Mouse (Mus musculus) intestine, embryonic 15.5 days (tissue): ENCODE measurements around the gene Ufc1. TPM values are rescaled to one million over a fixed set of nuclear protein-coding genes. Genes with fewer than 3 reads are reported as not detected.
A peak's percentile ranks its signal among the peaks of the same experiment; 100 is the strongest.

Experiments
- ATAC-seq: fragments of 200-750 bp; cut with Nextera tagmentation; 2 replicates; pipeline ENCODE4 v1.8.0; 2017; ENCODE audit warnings: moderate TSS enrichment, moderate library complexity
- H3K27ac ChIP-seq: fragments of 300-500 bp; sonication (generic); 2 replicates; pipeline ENCODE4 v1.5.1; 2015; ENCODE audit warnings: mild to moderate bottlenecking, inconsistent platforms
- H3K27me3 ChIP-seq: fragments of 300-500 bp; sonication (generic); replicated peaks from 2 replicates; pipeline ENCODE4 v1.6.1; 2015; ENCODE audit warnings: inconsistent platforms
- H3K36me3 ChIP-seq: fragments of 300-500 bp; sonication (generic); 2 replicates; pipeline ENCODE4 v1.6.1; 2015; ENCODE audit warnings: inconsistent platforms
- H3K4me1 ChIP-seq: fragments of 300-500 bp; sonication (generic); replicated peaks from 2 replicates; pipeline ENCODE4 v1.6.1; 2015; ENCODE audit warnings: inconsistent platforms
- H3K4me2 ChIP-seq: fragments of 300-500 bp; sonication (generic); replicated peaks from 2 replicates; pipeline ENCODE4 v1.6.1; 2015; ENCODE audit warnings: mild to moderate bottlenecking, inconsistent platforms
- H3K4me3 ChIP-seq: fragments of 300-500 bp; sonication (generic); replicated peaks from 2 replicates; pipeline ENCODE4 v1.5.1; 2015; ENCODE audit warnings: inconsistent platforms
- H3K9ac ChIP-seq: fragments of 300-500 bp; sonication (generic); 2 replicates; pipeline ENCODE4 v1.6.1; 2015; ENCODE audit warnings: inconsistent platforms
- H3K9me3 ChIP-seq: fragments of 300-500 bp; sonication (generic); 2 replicates; pipeline ENCODE4 v1.6.1; 2016; ENCODE audit warnings: inconsistent platforms
- WGBS: fragments of 180-500 bp; shearing (Covaris S2); methylation state at CpG from one replicate; pipeline ENCODE4 v1.1.7; 2015; 5-methylcytosine and 5-hydroxymethylcytosine counted together
- polyA plus RNA-seq: library from polyadenylated mRNA; unstranded; fragments of >200 nt; fragmentation: Nextera tagmentation; extraction: Ambion mirVana; gene quantifications from 2 replicates; pipeline ENCODE4 v1.2.1, GENCODE M21; 2015

Gene Ufc1
- polyA plus RNA-seq, 1 experiment from 2014 or later, result 108 TPM

- Histone ChIP-seq H3K4me3 (no peak overlapping the region), H3K9me3 (no peaks in the 10 kb centered on the region), H3K36me3 (peaks cover 27% of the 10 kb centered on the region), H3K4me2 (peak overlapping the region; percentile 6; the same call in 1 of the 2 replicates), H3K9ac (no peak overlapping the region), H3K4me1 (peaks cover 33% of the 10 kb centered on the region), H3K27me3 (no peaks in the 10 kb centered on the region), H3K27ac (no peak overlapping the region)
- ATAC-seq, result no peak
- WGBS, result 91% methylated on average over 15 of the region's 15 CpGs
These were observed 10.3 kb downstream of the Ufc1 start for GRCm38 (mm10) chr1:171284491-171284890.

DNA sequence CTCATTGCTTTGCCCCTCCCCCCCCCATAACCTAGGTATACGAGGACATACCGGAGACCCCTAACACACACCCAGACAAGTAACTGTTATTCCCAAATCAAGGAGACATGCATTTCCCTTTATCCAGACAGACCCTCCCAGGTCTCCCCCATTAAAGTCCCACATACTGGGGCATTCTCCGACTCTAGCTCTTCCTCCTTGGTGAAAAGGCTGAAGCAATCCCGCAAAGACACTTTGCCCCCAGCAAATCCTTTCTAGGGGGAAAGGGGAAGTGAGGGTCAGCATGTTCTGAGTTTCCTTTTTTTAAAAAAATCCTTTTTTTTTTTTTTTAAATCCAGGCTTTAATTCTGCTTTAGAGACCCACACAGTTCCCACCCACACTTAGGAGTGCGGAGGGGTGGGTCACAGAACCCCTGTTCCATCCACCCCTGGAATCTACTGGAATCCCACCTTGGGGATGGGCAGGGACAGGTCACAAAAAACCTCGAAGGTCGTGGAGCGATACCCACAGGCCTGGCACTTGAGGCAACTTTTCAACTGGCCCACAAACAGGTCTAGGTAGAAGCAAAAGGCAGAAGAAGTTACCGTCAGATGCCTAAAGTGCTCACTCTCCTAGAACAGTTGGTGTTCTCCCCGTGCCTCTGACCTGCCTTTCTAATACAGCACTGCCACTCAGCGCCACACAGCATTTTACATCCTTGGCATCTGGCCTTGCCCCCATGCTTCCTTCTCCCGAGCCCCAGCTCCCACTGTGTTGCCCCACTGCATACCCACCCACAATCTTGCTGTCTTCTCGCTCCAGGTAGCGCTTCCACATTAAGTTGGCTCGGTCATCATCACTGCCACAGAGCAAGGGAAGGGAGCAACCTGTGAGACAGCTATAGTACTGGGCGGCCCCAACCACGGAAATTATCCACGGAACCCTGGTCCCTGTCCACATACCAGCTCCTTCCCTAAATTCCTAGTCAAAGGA, 11.3 kb downstream of the Ufc1 start:
- Histone ChIP-seq H3K4me1 (peaks cover 36% of the 10 kb centered on the region), H3K4me2 (no peak overlapping the region), H3K9me3 (no peaks in the 10 kb centered on the region), H3K9ac (no peak overlapping the region), H3K36me3 (peaks cover 18% of the 10 kb centered on the region; the same call in 1 of the 2 replicates), H3K27me3 (no peaks in the 10 kb centered on the region), H3K4me3 (no peak overlapping the region), H3K27ac (no peak overlapping the region)
- no peak for ATAC-seq
- WGBS, result 92% methylated on average over 18 of the region's 18 CpGs

- ATAC-seq, result no peak
- 0 out of 2 replicates have a peak overlapping the region, but pooled peaks have one; percentile 89 for H3K27ac ChIP-seq
- peaks cover 18% of the 10 kb centered on the region; the same call in 1 of the 2 replicates for H3K36me3 ChIP-seq
- H3K27me3 ChIP-seq, result no peaks in the 10 kb centered on the region
- peak overlapping the region; percentile 87; the same call in 1 of the 2 replicates for H3K4me2 ChIP-seq
- no peaks in the 10 kb centered on the region for H3K9me3 ChIP-seq
- H3K4me1 ChIP-seq, result peaks cover 32% of the 10 kb centered on the region
- H3K9ac ChIP-seq, result no peak overlapping the region
- 76% methylated on average over 18 of the region's 18 CpGs for WGBS
- H3K4me3 ChIP-seq, result no peak overlapping the region
These were observed 12.6 kb downstream of the Ufc1 start for GRCm38 (mm10) chr1:171282086-171282805.

GRCm38 (mm10) chr1:171281528-171281923, 13.3 kb downstream of the Ufc1 start:
- Histone ChIP-seq H3K9me3 (no peaks in the 10 kb centered on the region), H3K27ac (peak overlapping the region; percentile 89), H3K9ac (peak overlapping the region; percentile 63), H3K4me3 (peak overlapping the region; percentile 58), H3K4me2 (peak overlapping the region; percentile 87), H3K27me3 (no peaks in the 10 kb centered on the region), H3K4me1 (peaks cover 28% of the 10 kb centered on the region), H3K36me3 (peaks cover 18% of the 10 kb centered on the region; the same call in 1 of the 2 replicates)
- 1% methylated on average over 10 of the region's 10 CpGs for WGBS
- peak; percentile 56 for ATAC-seq

DNA sequence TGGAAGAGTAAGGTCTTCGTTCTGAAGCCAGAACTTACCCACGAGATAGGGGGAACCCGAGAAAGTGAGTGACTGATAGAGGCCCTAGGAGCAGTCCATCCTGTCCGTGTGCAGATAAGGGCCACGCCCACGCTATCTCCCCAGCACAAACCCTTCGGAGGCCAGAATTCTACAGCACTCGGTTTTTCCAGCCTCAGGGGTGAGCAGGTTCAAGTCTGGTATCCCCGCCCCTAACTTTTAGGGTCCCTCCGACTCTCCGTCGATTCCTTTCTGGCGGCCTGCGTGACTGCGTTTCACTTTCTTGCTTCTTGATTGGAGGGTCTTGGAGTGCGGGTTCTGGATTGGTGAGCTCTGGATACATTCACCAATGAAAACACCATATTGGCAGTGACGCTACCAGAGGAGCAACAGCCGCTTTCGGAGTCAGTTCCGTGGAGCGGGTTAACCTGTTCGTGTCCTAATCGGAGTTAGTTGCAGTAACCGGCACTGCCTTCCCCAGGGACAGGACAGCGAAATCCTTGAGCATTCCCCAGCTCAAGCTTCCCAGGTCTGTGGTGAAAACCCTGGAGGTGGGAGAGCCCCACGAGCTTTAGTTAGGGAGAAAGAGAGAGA, 13.8 kb downstream of the Ufc1 start, which contains the start of gene Ppox:
Gene Ppox, minus strand, starts transcription at position 271 of the 612 bp plus-strand sequence.
- Histone ChIP-seq H3K4me3 (peak within 1 kb of the TSS; percentile 58), H3K27me3 (no peaks in the 10 kb centered on the region), H3K36me3 (peaks cover 21% of the 10 kb centered on the region), H3K9me3 (no peaks in the 10 kb centered on the region), H3K27ac (peak within 1 kb of the TSS; percentile 89), H3K9ac (peak within 1 kb of the TSS; percentile 63), H3K4me2 (peak within 1 kb of the TSS; percentile 87), H3K4me1 (peaks cover 23% of the 10 kb centered on the region)
- 0% methylated on average over 26 of the region's 26 CpGs for WGBS
- ATAC-seq, result peak; percentile 97

- ATAC-seq, result peak; percentile 49
- peak overlapping the region; percentile 87 for H3K4me2 ChIP-seq
- peaks cover 21% of the 10 kb centered on the region for H3K4me1 ChIP-seq
- peak overlapping the region; percentile 58 for H3K4me3 ChIP-seq
- H3K36me3 ChIP-seq, result peaks cover 22% of the 10 kb centered on the region
- WGBS, result 1% methylated on average over 25 of the region's 25 CpGs
- peak overlapping the region; percentile 59 for H3K27ac ChIP-seq
- no peaks in the 10 kb centered on the region for H3K27me3 ChIP-seq
- peak overlapping the region; percentile 55 for H3K9ac ChIP-seq
- no peaks in the 10 kb centered on the region for H3K9me3 ChIP-seq
These were observed 14.4 kb downstream of the Ufc1 start for GRCm38 (mm10) chr1:171280250-171280915.

GRCm38 (mm10) chr1:171279721-171280120, 15.1 kb downstream of the Ufc1 start:
- no peaks in the 10 kb centered on the region for H3K27me3 ChIP-seq
- peak overlapping the region; percentile 58 for H3K4me3 ChIP-seq
- H3K9me3 ChIP-seq, result no peaks in the 10 kb centered on the region
- H3K4me2 ChIP-seq, result peak overlapping the region; percentile 87
- peak overlapping the region; percentile 55 for H3K9ac ChIP-seq
- ATAC-seq, result no peak
- 66% methylated on average over 5 of the region's 5 CpGs for WGBS
- peaks cover 23% of the 10 kb centered on the region for H3K36me3 ChIP-seq
- peak overlapping the region; percentile 59; the same call in 1 of the 2 replicates for H3K27ac ChIP-seq
- peaks cover 21% of the 10 kb centered on the region for H3K4me1 ChIP-seq

DNA sequence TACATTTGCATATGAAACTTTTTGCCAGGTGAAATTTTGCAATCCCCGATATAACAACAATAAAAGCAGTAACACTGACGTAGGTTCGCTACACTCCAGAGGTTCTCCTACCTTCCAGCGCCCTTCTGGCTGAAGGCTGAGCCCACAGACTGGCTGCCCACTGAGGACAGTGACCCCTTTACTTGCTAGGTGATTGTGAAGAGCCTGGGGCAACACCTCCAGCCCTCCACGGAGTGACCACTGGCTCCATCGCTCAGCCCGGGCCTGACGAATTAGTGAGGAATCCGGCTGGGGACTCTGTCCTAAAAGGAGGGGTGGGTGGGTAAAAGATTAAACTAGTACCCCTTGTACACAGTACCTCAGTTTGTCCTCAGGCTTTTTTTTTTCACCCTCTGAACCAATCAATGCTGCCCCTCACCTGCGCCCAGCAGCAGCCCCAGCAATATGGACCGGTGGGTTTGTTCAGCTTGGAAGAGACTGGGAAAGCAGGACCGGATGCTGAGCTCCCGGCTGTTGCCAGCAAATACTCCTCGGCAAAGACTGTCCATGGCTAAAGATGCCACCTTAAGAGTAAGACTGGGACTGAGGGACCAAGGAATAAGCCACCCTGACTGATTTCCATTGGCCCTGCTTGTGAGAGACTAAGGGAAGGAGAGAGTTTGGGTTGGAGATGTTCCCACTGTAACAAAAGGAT, 15.7 kb downstream of the Ufc1 start:
- H3K4me3 ChIP-seq, result no peak overlapping the region
- 88% methylated on average over 14 of the region's 14 CpGs for WGBS
- H3K36me3 ChIP-seq, result peaks cover 25% of the 10 kb centered on the region

DNA sequence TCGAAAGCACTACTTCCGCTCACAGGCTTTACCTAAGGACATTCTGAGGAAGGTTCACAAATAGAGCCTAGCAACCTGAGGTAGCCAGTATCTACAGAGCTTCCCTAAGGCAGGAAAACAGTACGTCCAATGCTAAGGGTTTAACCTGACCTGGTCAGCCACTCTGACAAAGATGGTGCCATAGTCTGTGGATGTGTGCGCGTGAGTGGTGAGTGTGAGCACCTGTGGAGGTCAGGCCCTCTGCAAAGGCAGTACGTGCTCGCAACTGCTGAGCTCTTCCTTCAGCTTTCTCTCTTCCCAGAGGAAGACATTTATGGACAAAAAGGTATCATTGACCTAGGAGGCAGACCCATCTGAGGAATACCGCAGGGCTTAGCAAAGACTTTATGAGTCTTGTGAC, 16.4 kb downstream of the Ufc1 start:
- H3K9ac ChIP-seq, result no peak overlapping the region
- H3K27ac ChIP-seq, result no peak overlapping the region
- peaks cover 27% of the 10 kb centered on the region for H3K36me3 ChIP-seq
- no peaks in the 10 kb centered on the region for H3K9me3 ChIP-seq
- H3K4me1 ChIP-seq, result peaks cover 21% of the 10 kb centered on the region
- no peak overlapping the region for H3K4me2 ChIP-seq
- H3K27me3 ChIP-seq, result no peaks in the 10 kb centered on the region
- ATAC-seq, result no peak
- H3K4me3 ChIP-seq, result no peak overlapping the region
- WGBS, result 92% methylated on average over 8 of the region's 8 CpGs

More for the DNA sequence above, 15.7 kb downstream of the Ufc1 start:
- H3K4me2 ChIP-seq, result 0 out of 2 replicates have a peak overlapping the region, but pooled peaks have one; percentile 87
- no peak for ATAC-seq
- peaks cover 21% of the 10 kb centered on the region for H3K4me1 ChIP-seq
- no peaks in the 10 kb centered on the region for H3K27me3 ChIP-seq
- H3K9ac ChIP-seq, result no peak overlapping the region
- H3K27ac ChIP-seq, result no peak overlapping the region
- no peaks in the 10 kb centered on the region for H3K9me3 ChIP-seq

DNA sequence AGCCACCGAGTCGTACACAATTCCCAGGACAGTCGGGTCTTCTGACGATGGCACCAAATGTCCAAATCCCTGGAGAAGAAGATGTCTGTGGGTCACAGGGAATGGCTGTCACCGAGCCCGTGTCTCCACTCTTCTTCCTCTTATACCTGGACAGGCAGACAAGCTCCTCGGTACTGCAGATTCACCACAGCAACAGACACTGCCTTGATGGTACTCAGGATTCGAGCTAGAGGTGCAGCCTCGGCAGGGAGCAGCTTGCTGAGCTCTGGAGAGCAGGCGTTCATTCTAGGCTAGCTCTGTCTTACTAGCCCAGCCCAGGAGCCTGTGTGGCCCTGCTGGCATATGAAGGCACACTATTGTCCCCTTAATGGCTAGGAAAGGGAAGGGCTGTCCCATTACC, 17.1 kb downstream of the Ufc1 start:
- Histone ChIP-seq H3K27ac (no peak overlapping the region), H3K4me2 (no peak overlapping the region), H3K36me3 (peaks cover 27% of the 10 kb centered on the region), H3K4me1 (peaks cover 21% of the 10 kb centered on the region), H3K9ac (no peak overlapping the region), H3K27me3 (no peaks in the 10 kb centered on the region), H3K4me3 (no peak overlapping the region), H3K9me3 (no peaks in the 10 kb centered on the region)
- no peak for ATAC-seq
- 84% methylated on average over 10 of the region's 10 CpGs for WGBS
